Mouse (Mus musculus) ES-Bruce4 (cell line): ENCODE measurements around the gene Abca6. TPM values are rescaled to one million over a fixed set of nuclear protein-coding genes. Genes with fewer than 3 reads are reported as not detected.

ENCODE experiments used
- H3K27ac ChIP-seq: 2 replicates; pipeline ENCODE4 v1.5.1; 2012; ENCODE audit warnings: low read length, inconsistent platforms; ENCODE audit not compliant: insufficient read depth
- H3K27me3 ChIP-seq: 2 replicates; pipeline ENCODE4 v1.6.1; 2012; ENCODE audit warnings: mild to moderate bottlenecking, low read length, inconsistent platforms; ENCODE audit not compliant: control insufficient read depth, poor library complexity, insufficient read depth, severe bottlenecking
- H3K36me3 ChIP-seq: 2 replicates; pipeline ENCODE4 v1.6.1; 2012; ENCODE audit warnings: inconsistent platforms, mild to moderate bottlenecking, low read length, moderate library complexity; ENCODE audit not compliant: control insufficient read depth, poor library complexity, insufficient read depth, severe bottlenecking
- H3K4me1 ChIP-seq: one replicate; pipeline ENCODE4 v1.8.1; 2011; ENCODE audit warnings: low read length; ENCODE audit not compliant: control insufficient read depth, insufficient read depth
- H3K4me3 ChIP-seq: 2 replicates; pipeline ENCODE4 v1.5.1; 2011; ENCODE audit warnings: low read depth, mild to moderate bottlenecking, low read length
- H3K9ac ChIP-seq: 2 replicates; pipeline ENCODE4 v1.6.1; 2012; ENCODE audit warnings: low read depth, mild to moderate bottlenecking, inconsistent platforms; ENCODE audit not compliant: poor library complexity, severe bottlenecking
- H3K9me3 ChIP-seq: replicated peaks from 2 replicates; pipeline ENCODE4 v1.6.1; 2012; ENCODE audit warnings: mild to moderate bottlenecking, low read length, inconsistent platforms; ENCODE audit not compliant: control insufficient read depth, poor library complexity, insufficient read depth, severe bottlenecking
- CTCF ChIP-seq: IDR thresholded peaks from one replicate; pipeline ENCODE4 v1.8.1; 2011; ENCODE audit warnings: low read depth, low read length
- EP300 ChIP-seq: IDR thresholded peaks from 2 replicates; pipeline ENCODE4 v1.6.1; 2011; ENCODE audit warnings: low read depth, low read length; ENCODE audit not compliant: insufficient read depth
- POLR2A ChIP-seq: IDR thresholded peaks from one replicate; pipeline ENCODE4 v1.8.1; 2011; ENCODE audit warnings: low read length; ENCODE audit not compliant: insufficient read depth
- polyA plus RNA-seq: library from polyadenylated mRNA; stranded (reverse); fragments of >200 nt; gene quantifications from 2 replicates; pipeline ENCODE4 v1.2.4, GENCODE M21; 2011; ENCODE audit warnings: low read depth; ENCODE audit not compliant: missing spikeins, insufficient read depth, insufficient read length

The Abca6 gene
- polyA plus RNA-seq, 1 experiment = not detected

- no peaks in the 10 kb centered on the region for H3K4me1 ChIP-seq
- H3K4me3 ChIP-seq = no peak overlapping the region
- no peak overlapping the region for H3K27ac ChIP-seq
- no peaks in the 10 kb centered on the region for H3K36me3 ChIP-seq
- H3K9me3 ChIP-seq = no peaks in the 10 kb centered on the region
- no peak overlapping the region for H3K9ac ChIP-seq
- H3K27me3 ChIP-seq = no peaks in the 10 kb centered on the region
- TF ChIP-seq EP300 (no peak), CTCF (no peak), POLR2A (no peak)
These were observed 80.4 kb downstream of the Abca6 start for GRCm38 (mm10) chr11:110171212-110171611.

GRCm38 (mm10) chr11:110167459-110168251 lies 83.9 kb downstream of the Abca6 start, which contains the start of gene Abca9:
Gene Abca9, minus strand, starts transcription at chr11:110168196.
- Histone ChIP-seq H3K9ac (no peak within 1 kb of the TSS), H3K4me3 (no peak within 1 kb of the TSS), H3K36me3 (no peaks in the 10 kb centered on the region), H3K9me3 (no peaks in the 10 kb centered on the region), H3K27ac (no peak within 1 kb of the TSS), H3K4me1 (no peaks in the 10 kb centered on the region), H3K27me3 (no peaks in the 10 kb centered on the region)
- TF ChIP-seq CTCF = no peak

GRCm38 (mm10) chr11:110165822-110166221 lies 85.8 kb downstream of the Abca6 start:
- Histone ChIP-seq H3K27ac (no peak overlapping the region), H3K27me3 (no peaks in the 10 kb centered on the region), H3K9me3 (no peaks in the 10 kb centered on the region), H3K4me1 (no peaks in the 10 kb centered on the region), H3K4me3 (no peak overlapping the region), H3K36me3 (no peaks in the 10 kb centered on the region), H3K9ac (no peak overlapping the region)
- TF ChIP-seq CTCF (no peak), POLR2A (no peak), EP300 (no peak)

- Histone ChIP-seq H3K4me1 (no peaks in the 10 kb centered on the region), H3K27ac (no peak overlapping the region), H3K27me3 (no peaks in the 10 kb centered on the region), H3K4me3 (no peak overlapping the region), H3K36me3 (no peaks in the 10 kb centered on the region), H3K9me3 (no peaks in the 10 kb centered on the region), H3K9ac (no peak overlapping the region)
- TF ChIP-seq CTCF (no peak), EP300 (no peak), POLR2A (no peak)
These were observed 86.2 kb downstream of the Abca6 start for GRCm38 (mm10) chr11:110165409-110165808.

GRCm38 (mm10) chr11:110157059-110157458 lies 94.5 kb downstream of the Abca6 start:
- Histone ChIP-seq H3K4me1 (no peaks in the 10 kb centered on the region), H3K27me3 (no peaks in the 10 kb centered on the region), H3K27ac (no peak overlapping the region), H3K36me3 (no peaks in the 10 kb centered on the region), H3K9me3 (no peaks in the 10 kb centered on the region), H3K4me3 (no peak overlapping the region), H3K9ac (no peak overlapping the region)
- TF ChIP-seq POLR2A (no peak), EP300 (no peak), CTCF (no peak)

GRCm38 (mm10) chr11:110155985-110156384 lies 95.6 kb downstream of the Abca6 start:
- Histone ChIP-seq H3K36me3 (no peaks in the 10 kb centered on the region), H3K27me3 (no peaks in the 10 kb centered on the region), H3K9ac (no peak overlapping the region), H3K4me3 (no peak overlapping the region), H3K9me3 (no peaks in the 10 kb centered on the region), H3K27ac (no peak overlapping the region), H3K4me1 (no peaks in the 10 kb centered on the region)
- TF ChIP-seq CTCF (no peak), EP300 (no peak), POLR2A (no peak)
